Mouse (Mus musculus) 416B (cell line): ENCODE data around the gene Taf13.
A peak's percentile ranks its signal among the peaks of the same experiment; 100 is the strongest.

Experiments used
- DNase-seq: peaks from one replicate; pipeline ENCODE4 v3.0.0; 2011; ENCODE audit warnings: low read depth

The Taf13 gene

GRCm38 (mm10) chr3:108572309-108573010 is 962 bp downstream of the Taf13 start:
- DNase-seq: peak; percentile 31

GRCm38 (mm10) chr3:108574018-108574417 is 2.5 kb downstream of the Taf13 start:
- DNase-seq: peak; percentile 12

- DNase-seq: no peak
Measured at GRCm38 (mm10) chr3:108584580-108584979, 13.1 kb downstream of the Taf13 start.

GRCm38 (mm10) chr3:108588446-108588845 is 16.9 kb downstream of the Taf13 start:
- no peak for DNase-seq

- peak; percentile 96 for DNase-seq
Measured at GRCm38 (mm10) chr3:108590786-108591529, 19.5 kb downstream of the Taf13 start, which contains the start of gene Wdr47. TSS of gene Wdr47 (plus strand) at chr3:108591279.

GRCm38 (mm10) chr3:108591530-108592522 is 20.3 kb downstream of the Taf13 start:
- DNase-seq: no peak

- DNase-seq: peak; percentile 24
Measured at GRCm38 (mm10) chr3:108608906-108609305, 37.4 kb downstream of the Taf13 start.
